Mouse (Mus musculus): Measurements from ENCODE around the gene Ccdc34. TPM values are rescaled to one million over a fixed set of nuclear protein-coding genes. Genes with fewer than 3 reads are reported as not detected.

Gene Ccdc34
- polyA plus RNA-seq, 1 experiment from 2014 or later = 25.2 TPM

DNA sequence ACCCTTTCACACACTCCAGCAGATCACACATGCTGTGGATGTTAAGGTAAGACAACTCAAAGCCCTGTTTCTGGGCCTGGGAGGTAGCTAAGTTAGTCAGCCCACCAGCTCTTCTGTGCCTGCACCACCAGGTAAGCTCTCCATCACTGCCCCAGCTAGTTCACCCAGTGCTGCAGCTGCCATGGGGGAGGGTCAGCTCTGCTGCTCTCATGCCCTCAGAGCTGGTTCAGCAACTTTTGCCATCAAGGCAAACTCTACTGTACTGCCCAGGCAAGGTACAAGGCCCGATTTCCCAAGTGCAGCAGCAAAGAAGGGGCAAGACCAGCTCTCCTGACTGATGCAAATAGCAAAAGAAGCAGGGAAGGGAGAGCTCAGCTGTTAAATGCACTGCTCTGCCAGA lies 202.9 kb downstream of the Ccdc34 start:
- H3K4me1 ChIP-seq = no peaks in the 10 kb centered on the region
- no peaks in the 10 kb centered on the region for H3K36me3 ChIP-seq
- ATAC-seq (ENCODE audit: extremely low read depth, insufficient number of reproducible peaks, low FRiP score, low TSS enrichment) = no peak
- WGBS = 53% methylated on average over 1 of the region's 1 CpGs
- H3K9me3 ChIP-seq = no peaks in the 10 kb centered on the region
- H3K4me2 ChIP-seq = no peak overlapping the region
- no peak overlapping the region for H3K9ac ChIP-seq
- H3K27ac ChIP-seq (replicated peaks) = no peak overlapping the region
- no peak overlapping the region for H3K4me3 ChIP-seq
- H3K27me3 ChIP-seq (replicated peaks) = no peaks in the 10 kb centered on the region

DNA sequence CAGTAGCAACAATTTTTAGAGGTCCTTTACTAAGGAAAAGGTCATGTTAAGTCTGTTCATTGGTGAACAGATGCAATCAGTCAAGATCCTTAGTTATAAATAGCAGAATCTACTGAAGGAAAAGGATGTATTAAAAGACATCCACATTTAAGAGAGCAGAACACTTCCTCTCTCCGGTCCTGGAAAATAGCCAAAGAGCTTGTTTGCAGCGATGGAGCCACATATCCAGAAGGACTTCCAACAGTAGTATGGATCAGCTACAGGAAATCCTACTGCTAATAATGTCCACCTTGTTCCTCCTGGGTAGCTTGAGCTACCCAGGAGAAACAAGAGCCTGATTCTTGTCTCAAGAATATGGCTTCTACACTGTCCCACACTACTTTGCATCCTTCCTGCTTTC lies 205.2 kb downstream of the Ccdc34 start:
- H3K9ac ChIP-seq = no peak overlapping the region
- H3K27ac ChIP-seq (replicated peaks) = no peak overlapping the region
- H3K9me3 ChIP-seq = no peaks in the 10 kb centered on the region
- no peak overlapping the region for H3K4me2 ChIP-seq
- H3K4me3 ChIP-seq = no peak overlapping the region
- WGBS = 72% methylated on average over 2 of the region's 2 CpGs
- ATAC-seq (ENCODE audit: extremely low read depth, insufficient number of reproducible peaks, low FRiP score, low TSS enrichment) = no peak
- H3K4me1 ChIP-seq = no peaks in the 10 kb centered on the region
- no peaks in the 10 kb centered on the region for H3K36me3 ChIP-seq
- no peaks in the 10 kb centered on the region for H3K27me3 ChIP-seq (replicated peaks)

Other genes starting within 250 kb of the Ccdc34 start
- 35.5 and 35.7 TPM in 2 replicates for gene Lin7c, start 127.0 kb upstream of the Ccdc34 start, polyA plus RNA-seq (2015; fragmentation: Nextera tagmentation; extraction: Ambion mirVana)
- 9.9 and 10.8 TPM in 2 replicates for gene Lgr4, start 100.2 kb upstream of the Ccdc34 start, polyA plus RNA-seq (2015; fragmentation: Nextera tagmentation; extraction: Ambion mirVana)

All from heart, embryonic 13.5 days (tissue).